In the genomic region with DNA sequence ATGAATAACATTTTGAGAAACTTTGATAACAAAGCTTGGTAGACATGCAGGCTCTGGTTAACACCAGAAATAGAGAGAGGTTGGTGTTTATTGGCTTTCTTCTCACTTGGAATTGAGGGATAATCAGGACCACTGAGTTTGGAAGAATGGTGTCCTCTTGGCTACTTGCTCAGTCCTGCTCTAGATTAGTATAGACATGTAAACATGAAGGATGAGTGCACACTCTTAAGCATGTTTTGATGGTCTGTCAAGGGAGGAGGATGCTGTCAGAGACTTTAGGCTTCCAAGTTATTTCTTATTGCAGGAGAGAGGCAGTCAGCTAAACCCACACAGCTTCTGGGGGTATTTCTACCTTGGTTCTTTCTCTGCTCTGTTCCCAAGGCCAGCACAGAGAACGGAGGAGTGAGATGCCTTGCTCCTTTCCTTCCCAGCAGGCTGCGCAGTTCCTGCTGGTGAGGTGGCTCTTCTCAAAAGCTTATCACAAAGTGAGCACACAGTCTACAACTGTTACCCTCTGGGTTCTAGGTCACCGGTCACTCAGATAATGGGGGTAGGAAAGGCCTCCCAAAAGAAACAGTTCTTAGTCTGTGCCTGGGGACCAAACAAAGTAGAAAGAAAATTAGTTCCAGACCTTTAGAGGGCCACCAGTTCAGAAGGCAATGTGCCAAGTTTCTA, we compare ENCODE assay signal across 21 mouse cellular contexts. TPM values are rescaled to one million over a fixed set of nuclear protein-coding genes. Genes with fewer than 3 reads are reported as not detected.
A peak's percentile ranks its signal among the peaks of the same experiment; 100 is the strongest.
DNase-seq lines count a peak whose midpoint lies in the region; ATAC-seq lines count a peak whose summit lies in the region.
"Had no signal": no experiment of that assay in that cellular context is flagged by ENCODE, and none has a peak within 500 bp of the region (broad histone marks: within the 10 kb centered on the region; RNA-seq: fewer than 3 reads in every experiment).

No protein-coding gene starts in this region.

- WGBS in hindbrain, embryonic 15.5 days, result 70% methylated on average over 3 of the region's 3 CpGs
- 67% methylated on average over 3 of the region's 3 CpGs for WGBS in hindbrain, embryonic 14.5 days
- 43% methylated on average over 3 of the region's 3 CpGs for WGBS in embryonic facial prominence, embryonic 10.5 days
- WGBS in limb, embryonic 10.5 days, result 71% methylated on average over 3 of the region's 3 CpGs
- 22% methylated on average over 3 of the region's 3 CpGs for WGBS in liver, embryonic 16.5 days (ENCODE audit: insufficient replicate concordance)
- WGBS in kidney, embryonic 14.5 days, result 74% methylated on average over 3 of the region's 3 CpGs

- peak; percentile 34; the same call in 1 of the 2 replicates for ATAC-seq in hindbrain, embryonic 15.5 days (ENCODE audit: low FRiP score, low read depth)
- no peak for ATAC-seq in hindbrain, embryonic 14.5 days (ENCODE audit: low FRiP score)
- ATAC-seq in liver, embryonic 16.5 days (ENCODE audit: low read depth), result peak; percentile 93
- no peak for ATAC-seq in kidney, embryonic 14.5 days (ENCODE audit: low FRiP score, low TSS enrichment)
- ATAC-seq: inflammation-experienced regulatory T-cells, adult 6 months had no signal

- no peaks in the 10 kb centered on the region for H3K36me3 ChIP-seq in hindbrain, embryonic 15.5 days
- no peaks in the 10 kb centered on the region for H3K36me3 ChIP-seq in hindbrain, embryonic 14.5 days (replicated peaks; ENCODE audit: control insufficient read depth, insufficient read depth)
- H3K36me3 ChIP-seq in embryonic facial prominence, embryonic 10.5 days (replicated peaks), result no peaks in the 10 kb centered on the region
- H3K36me3 ChIP-seq in limb, embryonic 10.5 days, result no peaks in the 10 kb centered on the region
- H3K36me3 ChIP-seq in liver, embryonic 16.5 days (ENCODE audit: control insufficient read depth, insufficient read depth), result no peaks in the 10 kb centered on the region
- H3K36me3 ChIP-seq in kidney, embryonic 14.5 days (ENCODE audit: control insufficient read depth, insufficient read depth, low read length), result no peaks in the 10 kb centered on the region
- H3K36me3 ChIP-seq: forebrain, embryonic 15.5 days; heart, embryonic 15.5 days; hindbrain, embryonic 10.5 days; midbrain, embryonic 12.5 days had no signal

- no peak overlapping the region for H3K9ac ChIP-seq in hindbrain, embryonic 15.5 days
- H3K9ac ChIP-seq in hindbrain, embryonic 14.5 days, result no peak overlapping the region
- H3K9ac ChIP-seq in liver, embryonic 16.5 days (ENCODE audit: low read depth, low read length), result no peak overlapping the region
- H3K9ac ChIP-seq in kidney, embryonic 14.5 days (ENCODE audit: low read depth, low read length), result no peak overlapping the region
- H3K9ac ChIP-seq: forebrain, embryonic 15.5 days; heart, embryonic 15.5 days; midbrain, embryonic 12.5 days had no signal

- no peaks in the 10 kb centered on the region for H3K9me3 ChIP-seq in hindbrain, embryonic 15.5 days
- no peaks in the 10 kb centered on the region for H3K9me3 ChIP-seq in hindbrain, embryonic 14.5 days (ENCODE audit: control insufficient read depth, low read length)
- H3K9me3 ChIP-seq in embryonic facial prominence, embryonic 10.5 days, result no peaks in the 10 kb centered on the region
- H3K9me3 ChIP-seq in limb, embryonic 10.5 days (replicated peaks), result no peaks in the 10 kb centered on the region
- H3K9me3 ChIP-seq in liver, embryonic 16.5 days (replicated peaks; ENCODE audit: control insufficient read depth, low read length), result no peaks in the 10 kb centered on the region
- H3K9me3 ChIP-seq in kidney, embryonic 14.5 days (ENCODE audit: control insufficient read depth, low read length), result no peaks in the 10 kb centered on the region
- H3K9me3 ChIP-seq: forebrain, embryonic 15.5 days; heart, embryonic 15.5 days; hindbrain, embryonic 10.5 days; midbrain, embryonic 12.5 days had no signal

- intact Hi-C loops in left cerebral cortex, postnatal 25 days (cut with DNase I), result no loop called here

- H3K4me3 ChIP-seq in hindbrain, embryonic 15.5 days, result no peak overlapping the region
- no peak overlapping the region for H3K4me3 ChIP-seq in hindbrain, embryonic 14.5 days (replicated peaks; ENCODE audit: low read length)
- H3K4me3 ChIP-seq in embryonic facial prominence, embryonic 10.5 days, result no peak overlapping the region
- H3K4me3 ChIP-seq in limb, embryonic 10.5 days, result no peak overlapping the region
- no peak overlapping the region for H3K4me3 ChIP-seq in liver, embryonic 16.5 days (ENCODE audit: low read depth, low read length)
- H3K4me3 ChIP-seq in kidney, embryonic 14.5 days (ENCODE audit: low read length), result no peak overlapping the region
- H3K4me3 ChIP-seq: forebrain, embryonic 15.5 days; heart, embryonic 15.5 days; hindbrain, embryonic 10.5 days; midbrain, embryonic 12.5 days had no signal

- H3K4me2 ChIP-seq in hindbrain, embryonic 15.5 days, result no peak overlapping the region
- H3K4me2 ChIP-seq in hindbrain, embryonic 14.5 days (replicated peaks), result no peak overlapping the region
- no peak overlapping the region for H3K4me2 ChIP-seq in liver, embryonic 16.5 days (ENCODE audit: low read depth, low read length)
- no peak overlapping the region for H3K4me2 ChIP-seq in kidney, embryonic 14.5 days (replicated peaks; ENCODE audit: low read depth, low read length)
- H3K4me2 ChIP-seq: forebrain, embryonic 15.5 days; heart, embryonic 15.5 days; midbrain, embryonic 12.5 days had no signal

- H3K27ac ChIP-seq in hindbrain, embryonic 15.5 days (replicated peaks), result no peak overlapping the region
- H3K27ac ChIP-seq in hindbrain, embryonic 14.5 days, result no peak overlapping the region
- H3K27ac ChIP-seq in embryonic facial prominence, embryonic 10.5 days (replicated peaks), result peak overlapping the region; percentile 78
- H3K27ac ChIP-seq in limb, embryonic 10.5 days, result peak overlapping the region; percentile 53; the same call in 1 of the 2 replicates
- no peak overlapping the region for H3K27ac ChIP-seq in liver, embryonic 16.5 days (ENCODE audit: low read length)
- no peak overlapping the region for H3K27ac ChIP-seq in kidney, embryonic 14.5 days (ENCODE audit: low read depth, low read length)
- H3K27ac ChIP-seq: forebrain, embryonic 15.5 days; heart, embryonic 15.5 days; hindbrain, embryonic 10.5 days; midbrain, embryonic 12.5 days had no signal

- no peaks in the 10 kb centered on the region for H3K4me1 ChIP-seq in hindbrain, embryonic 15.5 days (replicated peaks)
- no peaks in the 10 kb centered on the region; the same call in none of the 2 replicates for H3K4me1 ChIP-seq in hindbrain, embryonic 14.5 days (replicated peaks; ENCODE audit: control insufficient read depth, insufficient read depth, low read length)
- H3K4me1 ChIP-seq in embryonic facial prominence, embryonic 10.5 days, result peaks cover 21% of the 10 kb centered on the region
- peaks cover 20% of the 10 kb centered on the region for H3K4me1 ChIP-seq in limb, embryonic 10.5 days
- H3K4me1 ChIP-seq in liver, embryonic 16.5 days (ENCODE audit: control insufficient read depth, low read depth, low read length), result peaks cover 15% of the 10 kb centered on the region
- H3K4me1 ChIP-seq in kidney, embryonic 14.5 days (ENCODE audit: control insufficient read depth, insufficient read depth, low read length), result no peaks in the 10 kb centered on the region

- H3K27me3 ChIP-seq in hindbrain, embryonic 15.5 days, result no peaks in the 10 kb centered on the region
- no peaks in the 10 kb centered on the region for H3K27me3 ChIP-seq in hindbrain, embryonic 14.5 days (ENCODE audit: control insufficient read depth, insufficient read depth, low read length)
- H3K27me3 ChIP-seq in embryonic facial prominence, embryonic 10.5 days (replicated peaks; ENCODE audit: low read depth, poor library complexity, severe bottlenecking), result no peaks in the 10 kb centered on the region; the same call in 1 of the 2 replicates
- no peaks in the 10 kb centered on the region for H3K27me3 ChIP-seq in limb, embryonic 10.5 days (ENCODE audit: low read depth, poor library complexity, severe bottlenecking)
- H3K27me3 ChIP-seq in liver, embryonic 16.5 days (ENCODE audit: control insufficient read depth, insufficient read depth, low read depth, low read length), result no peaks in the 10 kb centered on the region
- H3K27me3 ChIP-seq in kidney, embryonic 14.5 days (ENCODE audit: control insufficient read depth, insufficient read depth, low read length), result no peaks in the 10 kb centered on the region
- H3K27me3 ChIP-seq: forebrain, embryonic 15.5 days; heart, embryonic 15.5 days; midbrain, embryonic 12.5 days had no signal

- DNase-seq in hindbrain, embryonic 14.5 days (ENCODE audit: low spot score), result no peak
- peak; percentile 31 for DNase-seq in embryonic facial prominence, embryonic 10.5 days (ENCODE audit: low spot score)
- DNase-seq in limb, embryonic 10.5 days (ENCODE audit: low spot score), result no peak
- DNase-seq in thymus, postnatal 0 days (ENCODE audit: low spot score), result no peak
- no peak for DNase-seq in left cerebral cortex, postnatal 25 days (ENCODE audit: low spot score in 2 of 2)
- DNase-seq: adrenal gland, postnatal 25 days; cerebellum, adult 8-10 months; heart, adult 18-20 months; kidney, adult 9 months; lung, adult 18-20 months; lung, postnatal 36 days; right cerebral cortex, postnatal 25 days; thymus, adult 18-20 months had no signal

RNA-seq across cellular contexts. Expression of gene Pde7b, which starts 11.0 kb away (rescaled TPM):
- polyA plus RNA-seq in hindbrain, embryonic 15.5 days (2015; fragmentation: Nextera tagmentation; extraction: Ambion mirVana), result 2.9 and 3.1 TPM in 2 replicates
- 3.5 and 3.9 TPM in 2 replicates for polyA plus RNA-seq in hindbrain, embryonic 14.5 days (2014; fragmentation: Nextera tagmentation; extraction: Ambion mirVana)
- 1.7 and 2.8 TPM in 2 replicates for polyA plus RNA-seq in embryonic facial prominence, embryonic 10.5 days (2016; fragmentation: Nextera tagmentation; extraction: Ambion mirVana)
- 0.80 and 2.1 TPM in 2 replicates for polyA plus RNA-seq in limb, embryonic 10.5 days (2016; fragmentation: Nextera tagmentation; extraction: Ambion mirVana)
- polyA plus RNA-seq in liver, embryonic 16.5 days (2015; fragmentation: Nextera tagmentation; extraction: Ambion mirVana), result 0.25 and 0.54 TPM in 2 replicates
- polyA plus RNA-seq in thymus, postnatal 0 days (2015; fragmentation: Nextera tagmentation; extraction: Ambion mirVana), result 0.30 and 0.61 TPM in 2 replicates
- 10 to 100 TPM; 41.4 to 66.1 TPM for total RNA-seq in left cerebral cortex, postnatal 25 days (2021)
- 3.3 and 5.2 TPM in 2 replicates for polyA plus RNA-seq in kidney, embryonic 14.5 days (2014; fragmentation: Nextera tagmentation; extraction: Ambion mirVana)

Comparison
In these comparisons a context has a peak if more than half of its experiments do, and no peak if none do; other contexts are left out.
1. ATAC-seq: peak in hindbrain, embryonic 15.5 days (single experiment) and liver, embryonic 16.5 days (single experiment); none in hindbrain, embryonic 14.5 days (single experiment) and kidney, embryonic 14.5 days (single experiment).
2. H3K27ac ChIP-seq: peak in embryonic facial prominence, embryonic 10.5 days (single experiment) and limb, embryonic 10.5 days (single experiment); none in hindbrain, embryonic 15.5 days (single experiment), hindbrain, embryonic 14.5 days (single experiment), liver, embryonic 16.5 days (single experiment) and kidney, embryonic 14.5 days (single experiment).